Mouse (Mus musculus): ENCODE measurements at regions not wholly inside any gene's neighbourhood (a gene's known extent, or its start where the extent isn't known, plus 50 kb on each side); places are given as distances from the start of the nearest gene placed in this dataset.
A peak's percentile ranks its signal among the peaks of the same experiment; 100 is the strongest.

DNA sequence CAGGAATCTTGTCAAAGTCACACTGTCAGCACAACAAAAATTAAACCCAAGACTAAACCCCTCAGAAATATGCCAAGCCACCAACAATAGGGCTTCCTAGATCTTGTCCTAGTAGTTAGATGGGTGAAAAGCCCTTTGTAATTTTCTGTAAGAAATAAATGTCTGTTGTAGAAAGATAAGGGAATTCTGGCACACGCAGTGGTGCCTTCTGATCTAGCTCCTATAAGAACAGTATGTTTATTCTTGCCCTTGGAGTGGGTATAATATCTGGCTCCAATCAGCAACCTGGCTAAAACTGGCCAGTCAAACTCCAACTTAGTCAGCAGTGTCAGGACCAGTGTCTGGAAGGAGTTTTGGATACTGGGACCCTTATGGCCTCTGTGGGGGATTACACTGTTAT, 215.2 kb upstream of the Hs6st1 start:
- no peaks in the 10 kb centered on the region for H3K27me3 ChIP-seq (ENCODE audit: control insufficient read depth, insufficient read depth, low read length)
- no peaks in the 10 kb centered on the region for H3K79me2 ChIP-seq (replicated peaks; ENCODE audit: control insufficient read depth, insufficient read depth, low read length)
- 81% methylated on average over 1 of the region's 1 CpGs for WGBS
- no peak overlapping the region for H3K4me3 ChIP-seq
- H3K36me3 ChIP-seq (ENCODE audit: control insufficient read depth, insufficient read depth, low read length), result no peaks in the 10 kb centered on the region
- intact Hi-C loops (cut with DNase I), result no loop called here
- peaks cover 1% of the 10 kb centered on the region for H3K4me1 ChIP-seq (ENCODE audit: control insufficient read depth, insufficient read depth, low read length)
- no peak overlapping the region for H3K9ac ChIP-seq (ENCODE audit: low read depth, low read length)
- TF ChIP-seq POLR2A (IDR thresholded peaks at IDR 0.05; ENCODE audit: insufficient read depth, low read depth, low read length) (no peak), EP300 (IDR thresholded peaks at IDR 0.05; ENCODE audit: insufficient read depth, low read depth, low read length) (no peak), CTCF (IDR thresholded peaks at IDR 0.05) (no peak)
- no peak overlapping the region for H3K27ac ChIP-seq
- DNase-seq, result no peak

DNA sequence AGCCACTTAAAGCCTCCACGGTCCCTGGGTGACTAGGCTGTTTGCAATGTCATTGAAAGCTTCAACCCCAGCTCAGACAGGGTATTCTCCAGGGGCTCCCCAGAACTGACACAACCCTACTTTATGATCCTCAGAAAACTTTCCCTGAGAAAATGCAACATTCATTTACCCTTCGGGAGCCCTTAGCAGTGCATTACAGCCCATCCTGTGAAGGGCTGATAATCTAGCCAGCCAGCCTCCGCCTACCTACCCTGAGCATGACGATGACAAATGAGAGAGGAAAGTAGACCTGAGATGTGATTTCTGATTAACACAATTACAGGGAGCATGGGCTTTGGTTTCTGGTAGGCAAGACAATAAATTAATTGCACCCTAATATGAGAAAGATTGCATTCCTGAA, 212.6 kb upstream of the Hs6st1 start:
- Histone ChIP-seq H3K9ac (ENCODE audit: low read depth, low read length) (no peak overlapping the region), H3K4me3 (no peak overlapping the region), H3K4me1 (ENCODE audit: control insufficient read depth, insufficient read depth, low read length) (no peaks in the 10 kb centered on the region; the same call in 1 of the 2 replicates), H3K79me2 (replicated peaks; ENCODE audit: control insufficient read depth, insufficient read depth, low read length) (no peaks in the 10 kb centered on the region), H3K36me3 (ENCODE audit: control insufficient read depth, insufficient read depth, low read length) (no peaks in the 10 kb centered on the region), H3K27me3 (ENCODE audit: control insufficient read depth, insufficient read depth, low read length) (no peaks in the 10 kb centered on the region), H3K27ac (no peak overlapping the region)
- TF ChIP-seq POLR2A (IDR thresholded peaks at IDR 0.05; ENCODE audit: insufficient read depth, low read depth, low read length) (no peak), EP300 (IDR thresholded peaks at IDR 0.05; ENCODE audit: insufficient read depth, low read depth, low read length) (no peak), CTCF (IDR thresholded peaks at IDR 0.05) (no peak)
- intact Hi-C loops (cut with DNase I), result no loop called here
- 79% methylated on average over 4 of the region's 4 CpGs for WGBS
- peak in 1 of 2 experiments; percentile 2 for DNase-seq

DNA sequence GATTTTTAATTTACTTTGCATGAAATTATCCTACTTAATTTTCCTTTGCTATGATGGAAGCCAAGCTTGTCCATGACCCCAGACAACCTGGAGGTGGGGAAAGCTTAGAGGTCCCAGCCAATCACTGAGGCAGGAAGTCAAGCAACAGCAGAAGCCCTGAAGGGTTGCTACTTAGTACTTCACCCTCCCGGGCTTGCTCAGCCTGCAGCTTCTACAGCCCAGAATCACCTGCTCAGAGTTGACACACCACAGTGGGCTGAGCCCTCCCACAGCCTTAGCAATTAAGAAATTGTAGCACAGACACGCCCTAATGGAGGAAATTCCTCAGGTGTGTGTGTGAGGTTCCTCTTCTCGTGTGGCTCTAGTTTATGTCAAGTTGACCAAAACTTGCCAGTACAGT, 209.9 kb upstream of the Hs6st1 start:
- no peak for DNase-seq
- Histone ChIP-seq H3K36me3 (ENCODE audit: control insufficient read depth, insufficient read depth, low read length) (no peaks in the 10 kb centered on the region), H3K4me3 (no peak overlapping the region), H3K9ac (ENCODE audit: low read depth, low read length) (no peak overlapping the region), H3K27ac (no peak overlapping the region), H3K4me1 (ENCODE audit: control insufficient read depth, insufficient read depth, low read length) (no peaks in the 10 kb centered on the region), H3K27me3 (ENCODE audit: control insufficient read depth, insufficient read depth, low read length) (no peaks in the 10 kb centered on the region), H3K79me2 (replicated peaks; ENCODE audit: control insufficient read depth, insufficient read depth, low read length) (no peaks in the 10 kb centered on the region)
- no peak for TF ChIP-seq POLR2A (IDR thresholded peaks at IDR 0.05; ENCODE audit: insufficient read depth, low read depth, low read length)
- TF ChIP-seq CTCF (IDR thresholded peaks at IDR 0.05), result no peak
- TF ChIP-seq EP300 (IDR thresholded peaks at IDR 0.05; ENCODE audit: insufficient read depth, low read depth, low read length), result no peak
- 70% methylated on average over 3 of the region's 3 CpGs for WGBS
- intact Hi-C loops (cut with DNase I), result no loop called here

DNA sequence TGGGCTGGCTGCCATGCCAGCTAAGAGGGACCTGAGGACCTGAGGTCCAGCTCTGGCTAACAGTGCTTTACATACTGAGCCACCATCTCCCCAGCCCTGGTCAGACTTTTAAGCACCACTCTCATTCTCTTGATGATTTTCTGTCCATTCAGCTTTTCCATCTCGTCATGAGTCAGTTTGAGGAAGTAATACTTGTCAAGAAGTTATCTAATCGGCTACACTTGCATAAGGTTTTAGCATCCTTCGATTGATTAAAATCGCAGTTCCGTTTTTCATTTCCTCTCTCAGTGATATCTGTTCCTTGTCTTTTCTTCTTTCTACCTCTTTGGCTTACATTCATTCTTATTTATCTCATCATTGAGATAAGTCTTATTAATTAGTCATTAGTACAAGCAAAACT, 207.4 kb upstream of the Hs6st1 start:
- Histone ChIP-seq H3K9ac (ENCODE audit: low read depth, low read length) (no peak overlapping the region), H3K79me2 (replicated peaks; ENCODE audit: control insufficient read depth, insufficient read depth, low read length) (no peaks in the 10 kb centered on the region), H3K27me3 (ENCODE audit: control insufficient read depth, insufficient read depth, low read length) (no peaks in the 10 kb centered on the region), H3K4me3 (no peak overlapping the region), H3K36me3 (ENCODE audit: control insufficient read depth, insufficient read depth, low read length) (no peaks in the 10 kb centered on the region), H3K4me1 (ENCODE audit: control insufficient read depth, insufficient read depth, low read length) (no peaks in the 10 kb centered on the region), H3K27ac (no peak overlapping the region)
- intact Hi-C loops (cut with DNase I), result no loop called here
- TF ChIP-seq POLR2A (IDR thresholded peaks at IDR 0.05; ENCODE audit: insufficient read depth, low read depth, low read length), result no peak
- WGBS, result 49% methylated on average over 5 of the region's 5 CpGs
- DNase-seq, result peak in 1 of 2 experiments; percentile 10

DNA sequence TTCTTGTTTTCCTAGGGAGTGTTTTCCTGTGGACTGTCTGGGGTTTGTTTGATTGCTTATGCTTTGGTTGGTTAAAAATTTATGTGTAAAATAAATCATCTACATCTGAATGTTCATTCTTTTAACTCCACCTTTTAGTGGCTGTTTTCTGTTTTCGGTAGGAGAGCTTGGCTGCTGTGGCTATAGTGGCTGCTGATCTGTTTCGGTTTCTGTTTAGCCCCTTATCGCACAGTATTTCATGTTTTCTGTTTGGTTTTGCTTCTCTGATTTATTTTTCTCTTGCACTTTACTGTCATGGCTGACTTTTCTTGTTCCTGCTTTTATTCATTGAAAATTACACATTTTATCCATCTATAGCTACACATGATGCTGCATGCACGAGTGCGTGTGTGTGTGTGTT, 206.0 kb upstream of the Hs6st1 start:
- H3K9ac ChIP-seq (ENCODE audit: low read depth, low read length), result no peak overlapping the region
- H3K36me3 ChIP-seq (ENCODE audit: control insufficient read depth, insufficient read depth, low read length), result no peaks in the 10 kb centered on the region
- H3K27ac ChIP-seq, result no peak overlapping the region
- H3K79me2 ChIP-seq (replicated peaks; ENCODE audit: control insufficient read depth, insufficient read depth, low read length), result no peaks in the 10 kb centered on the region
- no peak for TF ChIP-seq POLR2A (IDR thresholded peaks at IDR 0.05; ENCODE audit: insufficient read depth, low read depth, low read length)
- TF ChIP-seq EP300 (IDR thresholded peaks at IDR 0.05; ENCODE audit: insufficient read depth, low read depth, low read length), result no peak
- no peak for TF ChIP-seq CTCF (IDR thresholded peaks at IDR 0.05)
- DNase-seq, result no peak
- no peaks in the 10 kb centered on the region for H3K27me3 ChIP-seq (ENCODE audit: control insufficient read depth, insufficient read depth, low read length)
- H3K4me1 ChIP-seq (ENCODE audit: control insufficient read depth, insufficient read depth, low read length), result no peaks in the 10 kb centered on the region
- H3K4me3 ChIP-seq, result no peak overlapping the region
- 91% methylated on average over 5 of the region's 5 CpGs for whole genome bisulfite sequencing
- intact Hi-C loops (cut with DNase I), result no loop called here

DNA sequence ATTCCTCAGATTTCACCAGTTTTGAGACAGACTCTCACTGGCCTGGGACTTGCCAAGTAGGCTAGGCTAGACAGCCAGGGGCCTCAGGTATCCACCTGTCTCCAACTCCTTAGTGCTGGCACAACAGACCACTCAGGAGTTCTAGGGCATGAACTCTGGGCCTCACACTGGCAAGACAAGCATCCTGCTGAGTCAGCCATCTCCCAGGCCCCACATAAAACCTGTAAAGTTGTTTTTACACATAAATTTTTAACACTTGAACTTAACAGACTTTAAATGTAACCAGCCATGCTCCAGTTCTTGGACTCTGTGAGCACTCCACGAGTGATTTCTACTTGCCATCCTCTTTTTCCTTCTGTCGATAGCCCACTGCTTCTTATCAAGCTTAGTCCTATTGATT, 205.5 kb upstream of the Hs6st1 start:
- DNase-seq, result no peak
- TF ChIP-seq CTCF (IDR thresholded peaks at IDR 0.05), result no peak
- no peak for TF ChIP-seq POLR2A (IDR thresholded peaks at IDR 0.05; ENCODE audit: insufficient read depth, low read depth, low read length)
- TF ChIP-seq EP300 (IDR thresholded peaks at IDR 0.05; ENCODE audit: insufficient read depth, low read depth, low read length), result no peak
- Histone ChIP-seq H3K79me2 (replicated peaks; ENCODE audit: control insufficient read depth, insufficient read depth, low read length) (no peaks in the 10 kb centered on the region), H3K4me3 (no peak overlapping the region), H3K27me3 (ENCODE audit: control insufficient read depth, insufficient read depth, low read length) (no peaks in the 10 kb centered on the region), H3K9ac (ENCODE audit: low read depth, low read length) (no peak overlapping the region), H3K36me3 (ENCODE audit: control insufficient read depth, insufficient read depth, low read length) (no peaks in the 10 kb centered on the region), H3K4me1 (ENCODE audit: control insufficient read depth, insufficient read depth, low read length) (no peaks in the 10 kb centered on the region), H3K27ac (no peak overlapping the region)
- WGBS, result 78% methylated on average over 2 of the region's 2 CpGs
- intact Hi-C loops (cut with DNase I), result no loop called here

All from heart, adult 2 months (tissue).